Mouse (Mus musculus): ENCODE results near the gene Dgki. TPM values are rescaled to one million over a fixed set of nuclear protein-coding genes. Genes with fewer than 3 reads are reported as not detected.
A peak's percentile ranks its signal among the peaks of the same experiment; 100 is the strongest.

The Dgki gene
- polyA plus RNA-seq, 1 experiment from 2014 or later = 0.88 TPM

GRCm38 (mm10) chr6:37063266-37063665, 236.7 kb downstream of the Dgki start:
- no peak overlapping the region for H3K4me3 ChIP-seq (ENCODE audit: control insufficient read depth in 1 of 2, insufficient read depth in 1 of 2, low read depth in 1 of 2, low read length in 2 of 2)
- no peak overlapping the region for H3K4me2 ChIP-seq (ENCODE audit: low read length)
- peaks cover 5 to 12% of the 10 kb centered on the region in 2 experiments; a peak in 2 of 4 replicates for H3K4me1 ChIP-seq (ENCODE audit: control insufficient read depth in 2 of 2, insufficient read depth in 2 of 2, low read length in 2 of 2)
- no peaks in the 10 kb centered on the region for H3K9me3 ChIP-seq (ENCODE audit: control insufficient read depth, low read length)
- no peaks in the 10 kb centered on the region for H3K27me3 ChIP-seq (ENCODE audit: control insufficient read depth, insufficient read depth, low read length)
- H3K27ac ChIP-seq (replicated peaks in 1 of 2; ENCODE audit: control insufficient read depth in 1 of 2, insufficient read depth in 1 of 2, low read depth in 2 of 2, low read length in 2 of 2) = peak overlapping the region; percentile 61 to 71
- WGBS = 72% methylated on average over 7 of the region's 7 CpGs
- no peak for ATAC-seq (ENCODE audit: insufficient number of reproducible peaks, insufficient read depth, low FRiP score, low read depth)
- H3K9ac ChIP-seq (ENCODE audit: low read length) = no peak overlapping the region
- H3K36me3 ChIP-seq (ENCODE audit: control insufficient read depth, insufficient read depth, low read length) = no peaks in the 10 kb centered on the region

- no peak overlapping the region for H3K4me3 ChIP-seq (ENCODE audit: control insufficient read depth in 1 of 2, insufficient read depth in 1 of 2, low read depth in 1 of 2, low read length in 2 of 2)
- 84% methylated on average over 3 of the region's 3 CpGs for WGBS
- ATAC-seq (ENCODE audit: insufficient number of reproducible peaks, insufficient read depth, low FRiP score, low read depth) = no peak
- H3K4me2 ChIP-seq (ENCODE audit: low read length) = no peak overlapping the region
- no peaks in the 10 kb centered on the region for H3K9me3 ChIP-seq (ENCODE audit: control insufficient read depth, low read length)
- H3K4me1 ChIP-seq (ENCODE audit: control insufficient read depth in 2 of 2, insufficient read depth in 2 of 2, low read length in 2 of 2) = peaks cover 5 to 12% of the 10 kb centered on the region in 2 experiments; a peak in 2 of 4 replicates
- H3K9ac ChIP-seq (ENCODE audit: low read length) = no peak overlapping the region
- H3K27ac ChIP-seq (replicated peaks in 1 of 2; ENCODE audit: control insufficient read depth in 1 of 2, insufficient read depth in 1 of 2, low read depth in 2 of 2, low read length in 2 of 2) = no peak overlapping the region
- no peaks in the 10 kb centered on the region for H3K27me3 ChIP-seq (ENCODE audit: control insufficient read depth, insufficient read depth, low read length)
- H3K36me3 ChIP-seq (ENCODE audit: control insufficient read depth, insufficient read depth, low read length) = no peaks in the 10 kb centered on the region
Measured at GRCm38 (mm10) chr6:37060114-37060513, 239.9 kb downstream of the Dgki start.

GRCm38 (mm10) chr6:37057957-37058356, 242.0 kb downstream of the Dgki start:
- H3K27ac ChIP-seq (replicated peaks in 1 of 2; ENCODE audit: control insufficient read depth in 1 of 2, insufficient read depth in 1 of 2, low read depth in 2 of 2, low read length in 2 of 2) = no peak overlapping the region
- WGBS = 85% methylated on average over 9 of the region's 9 CpGs

GRCm38 (mm10) chr6:37057536-37057935, 242.4 kb downstream of the Dgki start:
- H3K4me2 ChIP-seq (ENCODE audit: low read length) = no peak overlapping the region
- H3K9me3 ChIP-seq (ENCODE audit: control insufficient read depth, low read length) = no peaks in the 10 kb centered on the region
- H3K4me3 ChIP-seq (ENCODE audit: control insufficient read depth in 1 of 2, insufficient read depth in 1 of 2, low read depth in 1 of 2, low read length in 2 of 2) = no peak overlapping the region
- 89% methylated on average over 7 of the region's 7 CpGs for WGBS
- no peak overlapping the region for H3K27ac ChIP-seq (replicated peaks in 1 of 2; ENCODE audit: control insufficient read depth in 1 of 2, insufficient read depth in 1 of 2, low read depth in 2 of 2, low read length in 2 of 2)
- H3K4me1 ChIP-seq (ENCODE audit: control insufficient read depth in 2 of 2, insufficient read depth in 2 of 2, low read length in 2 of 2) = no peaks in the 10 kb centered on the region
- no peaks in the 10 kb centered on the region for H3K27me3 ChIP-seq (ENCODE audit: control insufficient read depth, insufficient read depth, low read length)
- ATAC-seq (ENCODE audit: insufficient number of reproducible peaks, insufficient read depth, low FRiP score, low read depth) = no peak
- H3K36me3 ChIP-seq (ENCODE audit: control insufficient read depth, insufficient read depth, low read length) = no peaks in the 10 kb centered on the region
- no peak overlapping the region for H3K9ac ChIP-seq (ENCODE audit: low read length)

More at GRCm38 (mm10) chr6:37057957-37058356, 242.0 kb downstream of the Dgki start:
- Histone ChIP-seq H3K36me3 (ENCODE audit: control insufficient read depth, insufficient read depth, low read length) (no peaks in the 10 kb centered on the region), H3K4me3 (ENCODE audit: control insufficient read depth in 1 of 2, insufficient read depth in 1 of 2, low read depth in 1 of 2, low read length in 2 of 2) (no peak overlapping the region), H3K4me2 (ENCODE audit: low read length) (no peak overlapping the region), H3K9ac (ENCODE audit: low read length) (no peak overlapping the region), H3K4me1 (ENCODE audit: control insufficient read depth in 2 of 2, insufficient read depth in 2 of 2, low read length in 2 of 2) (no peaks in the 10 kb centered on the region), H3K27me3 (ENCODE audit: control insufficient read depth, insufficient read depth, low read length) (no peaks in the 10 kb centered on the region), H3K9me3 (ENCODE audit: control insufficient read depth, low read length) (no peaks in the 10 kb centered on the region)
- no peak for ATAC-seq (ENCODE audit: insufficient number of reproducible peaks, insufficient read depth, low FRiP score, low read depth)

- no peak overlapping the region for H3K9ac ChIP-seq (ENCODE audit: low read length)
- H3K4me3 ChIP-seq (ENCODE audit: control insufficient read depth in 1 of 2, insufficient read depth in 1 of 2, low read depth in 1 of 2, low read length in 2 of 2) = no peak overlapping the region
- no peak overlapping the region for H3K27ac ChIP-seq (replicated peaks in 1 of 2; ENCODE audit: control insufficient read depth in 1 of 2, insufficient read depth in 1 of 2, low read depth in 2 of 2, low read length in 2 of 2)
- H3K9me3 ChIP-seq (ENCODE audit: control insufficient read depth, low read length) = no peaks in the 10 kb centered on the region
- 77% methylated on average over 3 of the region's 3 CpGs for WGBS
- H3K36me3 ChIP-seq (ENCODE audit: control insufficient read depth, insufficient read depth, low read length) = no peaks in the 10 kb centered on the region
- H3K4me2 ChIP-seq (ENCODE audit: low read length) = no peak overlapping the region
- ATAC-seq (ENCODE audit: insufficient number of reproducible peaks, insufficient read depth, low FRiP score, low read depth) = no peak
- no peaks in the 10 kb centered on the region for H3K4me1 ChIP-seq (ENCODE audit: control insufficient read depth in 2 of 2, insufficient read depth in 2 of 2, low read length in 2 of 2)
- H3K27me3 ChIP-seq (ENCODE audit: control insufficient read depth, insufficient read depth, low read length) = no peaks in the 10 kb centered on the region
Measured at GRCm38 (mm10) chr6:37055634-37056033, 244.3 kb downstream of the Dgki start.

GRCm38 (mm10) chr6:37055128-37055527, 244.9 kb downstream of the Dgki start:
- Histone ChIP-seq H3K9ac (ENCODE audit: low read length) (no peak overlapping the region), H3K27ac (replicated peaks in 1 of 2; ENCODE audit: control insufficient read depth in 1 of 2, insufficient read depth in 1 of 2, low read depth in 2 of 2, low read length in 2 of 2) (no peak overlapping the region), H3K9me3 (ENCODE audit: control insufficient read depth, low read length) (no peaks in the 10 kb centered on the region), H3K36me3 (ENCODE audit: control insufficient read depth, insufficient read depth, low read length) (no peaks in the 10 kb centered on the region), H3K4me1 (ENCODE audit: control insufficient read depth in 2 of 2, insufficient read depth in 2 of 2, low read length in 2 of 2) (no peaks in the 10 kb centered on the region), H3K4me3 (ENCODE audit: control insufficient read depth in 1 of 2, insufficient read depth in 1 of 2, low read depth in 1 of 2, low read length in 2 of 2) (no peak overlapping the region), H3K27me3 (ENCODE audit: control insufficient read depth, insufficient read depth, low read length) (no peaks in the 10 kb centered on the region), H3K4me2 (ENCODE audit: low read length) (no peak overlapping the region)
- WGBS = 65% methylated on average over 5 of the region's 5 CpGs
- ATAC-seq (ENCODE audit: insufficient number of reproducible peaks, insufficient read depth, low FRiP score, low read depth) = no peak

- H3K36me3 ChIP-seq (ENCODE audit: control insufficient read depth, insufficient read depth, low read length) = no peaks in the 10 kb centered on the region
- no peaks in the 10 kb centered on the region for H3K9me3 ChIP-seq (ENCODE audit: control insufficient read depth, low read length)
- WGBS = 38% methylated on average over 6 of the region's 6 CpGs
- no peak overlapping the region for H3K4me3 ChIP-seq (ENCODE audit: control insufficient read depth in 1 of 2, insufficient read depth in 1 of 2, low read depth in 1 of 2, low read length in 2 of 2)
- H3K27ac ChIP-seq (replicated peaks in 1 of 2; ENCODE audit: control insufficient read depth in 1 of 2, insufficient read depth in 1 of 2, low read depth in 2 of 2, low read length in 2 of 2) = no peak overlapping the region
- H3K9ac ChIP-seq (ENCODE audit: low read length) = no peak overlapping the region
- H3K4me2 ChIP-seq (ENCODE audit: low read length) = no peak overlapping the region
- peak; percentile 13; the same call in 1 of the 2 replicates for ATAC-seq (ENCODE audit: insufficient number of reproducible peaks, insufficient read depth, low FRiP score, low read depth)
- H3K27me3 ChIP-seq (ENCODE audit: control insufficient read depth, insufficient read depth, low read length) = no peaks in the 10 kb centered on the region
- H3K4me1 ChIP-seq (ENCODE audit: control insufficient read depth in 2 of 2, insufficient read depth in 2 of 2, low read length in 2 of 2) = no peaks in the 10 kb centered on the region
Measured at GRCm38 (mm10) chr6:37054435-37055020, 245.5 kb downstream of the Dgki start.

GRCm38 (mm10) chr6:37053411-37053810, 246.6 kb downstream of the Dgki start:
- H3K27me3 ChIP-seq (ENCODE audit: control insufficient read depth, insufficient read depth, low read length) = no peaks in the 10 kb centered on the region
- H3K27ac ChIP-seq (replicated peaks in 1 of 2; ENCODE audit: control insufficient read depth in 1 of 2, insufficient read depth in 1 of 2, low read depth in 2 of 2, low read length in 2 of 2) = no peak overlapping the region
- 42% methylated on average over 2 of the region's 2 CpGs for WGBS
- H3K9me3 ChIP-seq (ENCODE audit: control insufficient read depth, low read length) = no peaks in the 10 kb centered on the region
- no peak for ATAC-seq (ENCODE audit: insufficient number of reproducible peaks, insufficient read depth, low FRiP score, low read depth)
- no peaks in the 10 kb centered on the region for H3K36me3 ChIP-seq (ENCODE audit: control insufficient read depth, insufficient read depth, low read length)
- H3K9ac ChIP-seq (ENCODE audit: low read length) = no peak overlapping the region
- no peak overlapping the region for H3K4me3 ChIP-seq (ENCODE audit: control insufficient read depth in 1 of 2, insufficient read depth in 1 of 2, low read depth in 1 of 2, low read length in 2 of 2)
- no peaks in the 10 kb centered on the region for H3K4me1 ChIP-seq (ENCODE audit: control insufficient read depth in 2 of 2, insufficient read depth in 2 of 2, low read length in 2 of 2)
- no peak overlapping the region for H3K4me2 ChIP-seq (ENCODE audit: low read length)
